Mouse (Mus musculus) mouse trophoblast stem cell (cell line): ENCODE measurements at regions not wholly inside any gene's neighbourhood (a gene's known extent, or its start where the extent isn't known, plus 50 kb on each side); places are given as distances from the start of the nearest gene placed in this dataset.

Source experiments
- in situ Hi-C, 2 experiments: fragments of 300-500 bp; cut with MseI, MboI; formaldehyde crosslinking; loops; 2 replicates in 1 of 2; 3 replicates in 1 of 2; pipeline ENCODE4 v1.15.1; 2025

GRCm38 (mm10) chr14:45984135-45984892 lies 326.4 kb upstream of the Ddhd1 start:
- in situ Hi-C loops: loop anchor here in 1 of 2 experiments (25.0 kb wide), 1 partner anchor 728 kb away; no protein-coding TSS in a partner anchor

- in situ Hi-C loops: loop anchor here (10.0 to 25.0 kb wide), 2 partner anchors 720 to 733 kb away; no protein-coding TSS in a partner anchor
These were observed 334.3 kb upstream of the Ddhd1 start for GRCm38 (mm10) chr14:45992041-45992869.

- in situ Hi-C loops: loop anchor here (10.0 to 25.0 kb wide), 2 partner anchors 719 to 732 kb away; no protein-coding TSS in a partner anchor
These were observed 334.9 kb upstream of the Ddhd1 start for GRCm38 (mm10) chr14:45992870-45993135.

- in situ Hi-C loops: loop anchor here (10.0 to 25.0 kb wide), 2 partner anchors 719 to 731 kb away; no protein-coding TSS in a partner anchor
These were observed 335.7 kb upstream of the Ddhd1 start for GRCm38 (mm10) chr14:45993669-45994068.

- in situ Hi-C loops: loop anchor here (10.0 to 25.0 kb wide), 2 partner anchors 716 to 728 kb away; no protein-coding TSS in a partner anchor
These were observed 338.8 kb upstream of the Ddhd1 start for GRCm38 (mm10) chr14:45996760-45997159.

- in situ Hi-C loops: no loop called here
These were observed 346.1 kb upstream of the Ddhd1 start for GRCm38 (mm10) chr14:46004078-46004477.

- in situ Hi-C loops: no loop called here
These were observed 347.4 kb upstream of the Ddhd1 start for GRCm38 (mm10) chr14:46005307-46005706.

GRCm38 (mm10) chr14:46013232-46013631 lies 355.3 kb upstream of the Ddhd1 start:
- in situ Hi-C loops: no loop called here

- in situ Hi-C loops: no loop called here
These were observed 356.1 kb upstream of the Ddhd1 start for GRCm38 (mm10) chr14:46014090-46014489.

GRCm38 (mm10) chr14:46015682-46016400 lies 357.9 kb upstream of the Ddhd1 start:
- in situ Hi-C loops: no loop called here

- in situ Hi-C loops: no loop called here
These were observed 358.8 kb upstream of the Ddhd1 start for GRCm38 (mm10) chr14:46016701-46017106.

- in situ Hi-C loops: no loop called here
These were observed 359.3 kb upstream of the Ddhd1 start for GRCm38 (mm10) chr14:46017286-46017685.

- in situ Hi-C loops: no loop called here
These were observed 360.0 kb upstream of the Ddhd1 start for GRCm38 (mm10) chr14:46017976-46018375.

GRCm38 (mm10) chr14:46019240-46020025 lies 359.8 kb upstream of the Gm15217 start:
- in situ Hi-C loops: no loop called here

GRCm38 (mm10) chr14:46034301-46034700 lies 344.9 kb upstream of the Gm15217 start:
- in situ Hi-C loops: no loop called here

GRCm38 (mm10) chr14:46060622-46061381 lies 318.4 kb upstream of the Gm15217 start:
- in situ Hi-C loops: no loop called here

GRCm38 (mm10) chr14:46067102-46067801 lies 312.0 kb upstream of the Gm15217 start:
- in situ Hi-C loops: no loop called here

GRCm38 (mm10) chr14:46071244-46071643 lies 308.0 kb upstream of the Gm15217 start:
- in situ Hi-C loops: no loop called here

GRCm38 (mm10) chr14:46076738-46077137 lies 302.5 kb upstream of the Gm15217 start:
- in situ Hi-C loops: no loop called here
